Mouse (Mus musculus): ENCODE measurements around the gene Afmid.

GRCm38 (mm10) chr11:117845651-117846050 lies 19.9 kb downstream of the Afmid start:
- no peak for TF ChIP-seq CTCF (IDR thresholded peaks at IDR 0.05; ENCODE audit: extremely low read depth, insufficient read depth, insufficient read length, insufficient replicate concordance)
- TF ChIP-seq POLR2A (IDR thresholded peaks at IDR 0.05; ENCODE audit: low read depth, low read length): no peak
